Mouse (Mus musculus): ENCODE results near the gene Fkbp7. TPM values are rescaled to one million over a fixed set of nuclear protein-coding genes. Genes with fewer than 3 reads are reported as not detected.

Gene Fkbp7
- polyA plus RNA-seq, 1 experiment from 2014 or later = 56.5 TPM

DNA sequence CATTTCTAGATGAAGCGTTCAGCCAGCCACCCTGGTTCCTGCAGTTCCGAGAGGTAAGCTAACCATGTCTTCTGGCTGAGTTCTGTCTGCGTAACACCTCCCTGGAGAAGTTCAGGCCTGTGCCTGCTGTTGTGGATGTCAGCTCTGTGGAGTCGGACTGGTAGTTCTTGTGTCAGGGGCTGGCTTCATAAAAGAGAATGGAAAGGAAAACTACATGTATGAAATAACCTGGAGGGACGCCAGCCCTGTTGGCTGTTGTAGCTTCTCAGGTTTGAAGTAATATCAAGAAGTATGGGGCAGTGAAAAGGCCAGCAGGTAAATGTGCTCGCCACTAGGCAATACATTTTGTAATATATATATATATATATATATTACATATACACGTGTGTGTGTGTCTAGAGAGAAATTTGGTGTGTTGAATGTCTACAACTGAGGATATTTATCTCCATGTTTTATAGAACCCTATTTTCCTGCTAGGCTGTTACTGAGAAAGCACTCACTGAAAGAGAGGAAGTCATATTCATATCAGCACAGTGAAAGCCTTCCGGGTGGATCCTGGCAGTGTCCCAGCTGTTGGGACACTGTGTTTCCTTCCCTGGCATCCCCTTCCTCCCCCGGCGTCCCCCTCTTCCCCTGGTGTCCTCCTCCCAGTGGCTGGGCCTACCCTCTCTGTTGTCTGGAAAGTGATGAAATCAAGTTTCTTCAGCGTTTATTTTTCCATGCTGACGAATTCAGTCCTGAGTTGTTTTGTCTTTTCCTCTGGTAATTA lies 17.7 kb upstream of the Fkbp7 start:
- Histone ChIP-seq H3K36me3 (ENCODE audit: control insufficient read depth, insufficient read depth, low read length) (peaks cover 5% of the 10 kb centered on the region), H3K4me2 (no peak overlapping the region), H3K4me1 (ENCODE audit: control insufficient read depth, insufficient read depth, low read length) (peaks cover 11% of the 10 kb centered on the region), H3K9ac (ENCODE audit: low read depth, low read length) (no peak overlapping the region), H3K27me3 (ENCODE audit: control insufficient read depth, insufficient read depth, low read length) (no peaks in the 10 kb centered on the region), H3K27ac (ENCODE audit: low read depth, low read length) (no peak overlapping the region), H3K4me3 (ENCODE audit: low read depth, low read length) (no peak overlapping the region), H3K9me3 (replicated peaks; ENCODE audit: control insufficient read depth, low read length) (no peaks in the 10 kb centered on the region)
- ATAC-seq (replicated peaks; ENCODE audit: insufficient number of reproducible peaks, low FRiP score, low TSS enrichment) = 0 out of 2 replicates have a peak, but pooled peaks have one; percentile 52
- 73% methylated on average over 12 of the region's 12 CpGs for WGBS (ENCODE audit: insufficient replicate concordance)

DNA sequence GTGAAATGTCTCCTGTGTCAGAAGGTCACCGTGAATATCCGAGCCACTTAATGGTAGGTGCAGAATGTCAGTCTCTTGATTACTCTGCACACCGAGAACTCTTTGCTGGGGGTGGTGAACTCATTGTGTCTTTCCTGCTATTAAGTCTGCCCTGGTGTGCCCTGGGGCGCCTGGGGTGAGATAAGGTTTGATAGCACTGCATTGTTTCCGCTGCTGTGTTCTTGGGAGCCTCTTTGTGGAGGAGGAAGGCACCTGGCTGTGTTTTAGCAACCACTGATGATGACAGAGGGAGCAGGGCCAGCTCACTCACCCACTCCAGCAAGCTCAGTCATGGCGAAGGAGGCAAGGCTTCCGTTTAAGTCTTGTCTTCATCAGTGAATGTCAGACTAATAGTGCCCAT lies 15.2 kb upstream of the Fkbp7 start:
- peaks cover 11% of the 10 kb centered on the region for H3K4me1 ChIP-seq (ENCODE audit: control insufficient read depth, insufficient read depth, low read length)
- H3K36me3 ChIP-seq (ENCODE audit: control insufficient read depth, insufficient read depth, low read length) = peaks cover 9% of the 10 kb centered on the region
- no peak overlapping the region for H3K4me2 ChIP-seq
- H3K27me3 ChIP-seq (ENCODE audit: control insufficient read depth, insufficient read depth, low read length) = no peaks in the 10 kb centered on the region
- WGBS (ENCODE audit: insufficient replicate concordance) = 23% methylated on average over 7 of the region's 7 CpGs
- H3K27ac ChIP-seq (ENCODE audit: low read depth, low read length) = 0 out of 2 replicates have a peak overlapping the region, but pooled peaks have one; percentile 22
- no peak overlapping the region for H3K9ac ChIP-seq (ENCODE audit: low read depth, low read length)
- no peaks in the 10 kb centered on the region for H3K9me3 ChIP-seq (replicated peaks; ENCODE audit: control insufficient read depth, low read length)
- no peak overlapping the region for H3K4me3 ChIP-seq (ENCODE audit: low read depth, low read length)
- ATAC-seq (replicated peaks; ENCODE audit: insufficient number of reproducible peaks, low FRiP score, low TSS enrichment) = no peak

GRCm38 (mm10) chr2:76687608-76688007 lies 14.7 kb upstream of the Fkbp7 start:
- ATAC-seq (replicated peaks; ENCODE audit: insufficient number of reproducible peaks, low FRiP score, low TSS enrichment) = no peak
- Histone ChIP-seq H3K4me3 (ENCODE audit: low read depth, low read length) (no peak overlapping the region), H3K9me3 (replicated peaks; ENCODE audit: control insufficient read depth, low read length) (no peaks in the 10 kb centered on the region), H3K36me3 (ENCODE audit: control insufficient read depth, insufficient read depth, low read length) (peaks cover 8% of the 10 kb centered on the region), H3K27me3 (ENCODE audit: control insufficient read depth, insufficient read depth, low read length) (no peaks in the 10 kb centered on the region), H3K4me2 (no peak overlapping the region), H3K27ac (ENCODE audit: low read depth, low read length) (no peak overlapping the region), H3K9ac (ENCODE audit: low read depth, low read length) (no peak overlapping the region), H3K4me1 (ENCODE audit: control insufficient read depth, insufficient read depth, low read length) (peaks cover 11% of the 10 kb centered on the region)
- 57% methylated on average over 3 of the region's 3 CpGs for WGBS (ENCODE audit: insufficient replicate concordance)

DNA sequence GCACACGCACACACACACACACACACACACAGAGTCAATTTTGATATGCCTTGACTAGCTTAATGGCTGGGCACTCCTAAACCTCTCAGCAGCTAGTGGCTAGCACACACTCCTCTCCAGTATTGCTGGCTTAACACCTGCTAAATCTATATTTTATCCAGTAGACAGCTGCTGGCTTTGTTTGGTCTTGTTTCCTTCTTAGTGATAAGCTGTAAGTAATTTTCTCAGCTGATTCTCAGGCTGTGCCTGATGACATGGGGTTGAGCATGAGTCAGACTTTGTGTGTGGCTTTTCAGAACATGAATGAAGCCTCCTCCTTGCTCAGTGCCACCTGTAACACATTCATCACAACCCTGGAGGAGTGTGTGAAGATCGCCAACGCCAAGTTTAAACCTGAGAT lies 14.1 kb upstream of the Fkbp7 start:
- H3K9ac ChIP-seq (ENCODE audit: low read depth, low read length) = no peak overlapping the region
- H3K4me1 ChIP-seq (ENCODE audit: control insufficient read depth, insufficient read depth, low read length) = peaks cover 11% of the 10 kb centered on the region
- peaks cover 6% of the 10 kb centered on the region; the same call in 1 of the 2 replicates for H3K36me3 ChIP-seq (ENCODE audit: control insufficient read depth, insufficient read depth, low read length)
- WGBS (ENCODE audit: insufficient replicate concordance) = 91% methylated on average over 3 of the region's 3 CpGs
- H3K27me3 ChIP-seq (ENCODE audit: control insufficient read depth, insufficient read depth, low read length) = no peaks in the 10 kb centered on the region
- H3K9me3 ChIP-seq (replicated peaks; ENCODE audit: control insufficient read depth, low read length) = no peaks in the 10 kb centered on the region
- H3K4me3 ChIP-seq (ENCODE audit: low read depth, low read length) = no peak overlapping the region
- H3K27ac ChIP-seq (ENCODE audit: low read depth, low read length) = no peak overlapping the region
- ATAC-seq (replicated peaks; ENCODE audit: insufficient number of reproducible peaks, low FRiP score, low TSS enrichment) = no peak
- no peak overlapping the region for H3K4me2 ChIP-seq

GRCm38 (mm10) chr2:76682301-76682700 lies 9.4 kb upstream of the Fkbp7 start:
- no peak overlapping the region for H3K27ac ChIP-seq (ENCODE audit: low read depth, low read length)
- no peaks in the 10 kb centered on the region for H3K4me1 ChIP-seq (ENCODE audit: control insufficient read depth, insufficient read depth, low read length)
- H3K4me2 ChIP-seq = no peak overlapping the region
- no peaks in the 10 kb centered on the region for H3K27me3 ChIP-seq (ENCODE audit: control insufficient read depth, insufficient read depth, low read length)
- peaks cover 7% of the 10 kb centered on the region; the same call in 1 of the 2 replicates for H3K36me3 ChIP-seq (ENCODE audit: control insufficient read depth, insufficient read depth, low read length)
- ATAC-seq (replicated peaks; ENCODE audit: insufficient number of reproducible peaks, low FRiP score, low TSS enrichment) = no peak
- H3K9me3 ChIP-seq (replicated peaks; ENCODE audit: control insufficient read depth, low read length) = no peaks in the 10 kb centered on the region
- WGBS (ENCODE audit: insufficient replicate concordance) = 85% methylated on average over 8 of the region's 8 CpGs
- no peak overlapping the region for H3K9ac ChIP-seq (ENCODE audit: low read depth, low read length)
- H3K4me3 ChIP-seq (ENCODE audit: low read depth, low read length) = no peak overlapping the region

DNA sequence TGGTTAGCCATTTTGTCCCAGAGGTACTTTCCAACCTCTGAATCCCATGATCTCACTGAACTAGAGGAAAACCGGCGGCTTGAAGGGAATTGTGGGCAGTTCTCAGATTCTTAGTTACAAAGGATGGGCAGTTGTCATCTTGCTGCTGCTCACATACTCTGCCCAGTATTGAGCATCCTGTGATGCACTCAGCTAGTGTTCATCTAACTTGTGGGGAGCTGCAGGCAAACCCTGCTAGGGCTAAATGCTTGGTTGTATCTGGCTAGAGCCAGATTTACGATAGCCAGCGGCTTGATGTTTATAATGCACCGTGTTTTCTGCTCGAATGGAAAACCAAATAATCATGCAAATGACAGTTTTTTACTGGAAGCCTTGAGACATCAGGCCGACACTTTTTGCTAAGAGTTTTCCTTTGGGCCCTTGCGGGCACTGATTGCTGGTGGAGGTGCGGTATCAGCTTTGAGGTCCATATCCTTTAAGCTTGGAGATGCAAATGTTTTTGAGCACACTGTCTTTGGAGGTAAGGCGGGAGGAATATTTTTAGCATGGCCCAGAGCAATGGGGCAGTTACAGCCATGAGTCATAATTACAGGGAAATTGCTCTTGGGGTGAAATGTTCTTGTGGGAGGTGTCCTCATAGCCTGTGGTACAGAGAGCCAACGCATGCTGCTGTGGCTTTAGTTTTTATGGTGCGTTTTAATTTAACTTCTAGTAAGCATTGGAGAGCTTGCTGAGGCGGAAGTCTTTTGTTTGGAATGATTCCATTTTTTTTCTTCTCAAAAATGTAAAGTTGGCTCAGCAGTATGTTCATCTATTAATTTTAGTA lies 3.7 kb upstream of the Fkbp7 start:
- H3K27me3 ChIP-seq (ENCODE audit: control insufficient read depth, insufficient read depth, low read length) = no peaks in the 10 kb centered on the region
- WGBS (ENCODE audit: insufficient replicate concordance) = 70% methylated on average over 13 of the region's 13 CpGs
- H3K36me3 ChIP-seq (ENCODE audit: control insufficient read depth, insufficient read depth, low read length) = peaks cover 3% of the 10 kb centered on the region; the same call in 1 of the 2 replicates
- peak overlapping the region; percentile 84 for H3K4me2 ChIP-seq
- H3K4me1 ChIP-seq (ENCODE audit: control insufficient read depth, insufficient read depth, low read length) = peaks cover 16% of the 10 kb centered on the region
- no peaks in the 10 kb centered on the region for H3K9me3 ChIP-seq (replicated peaks; ENCODE audit: control insufficient read depth, low read length)
- H3K27ac ChIP-seq (ENCODE audit: low read depth, low read length) = no peak overlapping the region
- no peak for ATAC-seq (replicated peaks; ENCODE audit: insufficient number of reproducible peaks, low FRiP score, low TSS enrichment)
- H3K4me3 ChIP-seq (ENCODE audit: low read depth, low read length) = peak overlapping the region; percentile 88
- H3K9ac ChIP-seq (ENCODE audit: low read depth, low read length) = no peak overlapping the region; the same call in 1 of the 2 replicates

DNA sequence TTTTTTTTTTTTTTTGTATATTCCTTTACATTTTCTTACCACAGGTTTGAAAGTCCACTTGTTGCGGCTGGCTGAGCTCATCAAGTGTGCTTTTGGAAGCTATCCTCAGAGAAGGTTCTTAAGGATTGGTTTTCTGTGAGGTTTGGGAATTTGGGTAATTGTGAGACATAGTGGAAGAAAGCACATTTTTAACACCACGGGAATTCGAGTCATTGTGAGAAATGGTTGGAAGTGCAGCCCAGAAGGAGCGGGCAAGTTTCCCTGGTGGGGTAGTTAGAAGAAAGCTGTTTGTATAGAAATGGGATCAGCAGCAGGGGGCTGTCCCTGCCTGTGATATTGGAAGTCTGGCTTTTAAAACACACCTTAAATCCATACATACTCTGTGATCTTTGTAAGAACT lies 3.0 kb upstream of the Fkbp7 start:
- no peaks in the 10 kb centered on the region for H3K9me3 ChIP-seq (replicated peaks; ENCODE audit: control insufficient read depth, low read length)
- peaks cover 16% of the 10 kb centered on the region for H3K4me1 ChIP-seq (ENCODE audit: control insufficient read depth, insufficient read depth, low read length)
- H3K4me2 ChIP-seq = peak overlapping the region; percentile 84
- peaks cover 3% of the 10 kb centered on the region; the same call in 1 of the 2 replicates for H3K36me3 ChIP-seq (ENCODE audit: control insufficient read depth, insufficient read depth, low read length)
- WGBS (ENCODE audit: insufficient replicate concordance) = 17% methylated on average over 4 of the region's 4 CpGs
- peak overlapping the region; percentile 85 for H3K9ac ChIP-seq (ENCODE audit: low read depth, low read length)
- H3K4me3 ChIP-seq (ENCODE audit: low read depth, low read length) = peak overlapping the region; percentile 88
- no peak overlapping the region for H3K27ac ChIP-seq (ENCODE audit: low read depth, low read length)
- no peak for ATAC-seq (replicated peaks; ENCODE audit: insufficient number of reproducible peaks, low FRiP score, low TSS enrichment)
- no peaks in the 10 kb centered on the region for H3K27me3 ChIP-seq (ENCODE audit: control insufficient read depth, insufficient read depth, low read length)

- H3K4me1 ChIP-seq (ENCODE audit: control insufficient read depth, insufficient read depth, low read length) = peaks cover 16% of the 10 kb centered on the region
- WGBS (ENCODE audit: insufficient replicate concordance) = under 1% methylated on average over 44 of the region's 44 CpGs
- ATAC-seq (replicated peaks; ENCODE audit: insufficient number of reproducible peaks, low FRiP score, low TSS enrichment) = peak; percentile 36; the same call in 1 of the 2 replicates
These were observed 2.5 kb upstream of the Fkbp7 start for GRCm38 (mm10) chr2:76675451-76675850.

More at GRCm38 (mm10) chr2:76675451-76675850, 2.5 kb upstream of the Fkbp7 start:
- no peaks in the 10 kb centered on the region for H3K9me3 ChIP-seq (replicated peaks; ENCODE audit: control insufficient read depth, low read length)
- H3K9ac ChIP-seq (ENCODE audit: low read depth, low read length) = peak overlapping the region; percentile 85
- H3K36me3 ChIP-seq (ENCODE audit: control insufficient read depth, insufficient read depth, low read length) = peaks cover 3% of the 10 kb centered on the region; the same call in 1 of the 2 replicates
- peak overlapping the region; percentile 58 for H3K27ac ChIP-seq (ENCODE audit: low read depth, low read length)
- peak overlapping the region; percentile 88 for H3K4me3 ChIP-seq (ENCODE audit: low read depth, low read length)
- peak overlapping the region; percentile 84 for H3K4me2 ChIP-seq
- no peaks in the 10 kb centered on the region for H3K27me3 ChIP-seq (ENCODE audit: control insufficient read depth, insufficient read depth, low read length)

Data from heart, embryonic 11.5 days (tissue).